Mouse (Mus musculus): ENCODE measurements around the gene Midn.

The Midn gene

DNA sequence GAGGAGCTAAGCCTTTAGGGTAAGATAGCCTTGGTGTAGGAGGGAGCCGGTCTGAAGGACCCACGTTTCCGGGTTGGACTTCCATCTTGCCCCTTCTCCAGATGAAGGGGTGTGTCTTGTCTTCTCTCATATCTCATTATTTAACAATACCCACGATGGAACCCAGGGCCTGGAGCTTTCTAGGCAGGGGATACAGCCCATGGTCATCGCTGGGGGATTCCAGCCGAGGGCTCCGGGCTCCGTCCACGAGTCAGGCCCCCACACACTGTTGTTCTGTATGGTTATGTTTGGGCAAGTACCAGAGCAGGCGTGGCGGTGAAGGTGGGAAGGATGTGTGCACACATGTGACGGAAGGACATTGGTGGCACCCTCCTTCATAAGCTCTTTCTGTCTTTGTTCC is 3.9 kb upstream of the Midn start:
- no peak for DNase-seq (ENCODE audit: low read depth)

DNA sequence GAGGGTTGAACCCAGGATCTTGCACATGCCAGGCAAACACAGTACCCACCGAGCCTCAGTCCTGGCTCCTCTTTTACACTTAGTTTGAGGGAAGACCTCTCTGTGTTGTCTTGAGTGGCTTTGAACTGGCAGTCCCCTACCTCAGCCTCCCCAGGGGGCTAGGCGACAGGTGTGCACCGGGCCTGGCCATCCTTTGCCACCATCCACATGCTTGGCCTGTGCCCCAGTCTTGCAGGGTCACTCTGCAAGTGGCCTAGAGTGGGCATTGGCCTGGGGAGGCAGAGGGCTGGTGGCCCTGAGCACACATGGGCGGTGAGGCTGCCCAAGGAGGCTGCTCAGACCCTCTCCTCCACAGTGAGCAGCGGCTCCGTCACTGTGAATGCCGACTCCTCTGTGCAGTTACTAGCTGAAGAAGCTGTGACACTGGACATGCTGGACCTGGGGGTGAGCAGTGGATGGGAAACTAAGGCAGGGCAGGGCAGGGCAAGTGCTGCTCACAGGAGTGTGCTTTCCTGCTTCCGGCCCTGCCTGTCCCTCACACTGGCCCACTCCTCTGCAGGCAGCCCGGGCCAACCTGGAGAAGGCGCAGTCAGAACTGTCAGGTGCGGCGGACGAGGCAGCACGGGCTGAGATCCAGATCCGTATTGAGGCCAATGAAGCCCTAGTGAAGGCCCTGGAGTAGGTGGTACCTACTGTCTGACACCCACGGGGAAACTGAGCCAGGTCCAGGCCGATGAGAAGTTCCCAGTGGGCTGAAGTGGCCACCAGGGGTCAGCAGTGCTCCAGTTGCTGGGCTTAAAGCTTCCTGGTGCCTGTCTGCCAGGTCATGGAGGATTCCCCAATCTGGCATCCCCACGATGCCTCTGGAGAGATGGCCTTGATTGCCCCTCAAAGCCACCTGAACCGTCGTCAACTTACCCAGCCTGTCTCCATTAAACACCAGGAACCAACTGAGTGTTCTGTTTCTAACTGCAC is 2.9 kb upstream of the Midn start:
- DNase-seq (ENCODE audit: low read depth): no peak

DNA sequence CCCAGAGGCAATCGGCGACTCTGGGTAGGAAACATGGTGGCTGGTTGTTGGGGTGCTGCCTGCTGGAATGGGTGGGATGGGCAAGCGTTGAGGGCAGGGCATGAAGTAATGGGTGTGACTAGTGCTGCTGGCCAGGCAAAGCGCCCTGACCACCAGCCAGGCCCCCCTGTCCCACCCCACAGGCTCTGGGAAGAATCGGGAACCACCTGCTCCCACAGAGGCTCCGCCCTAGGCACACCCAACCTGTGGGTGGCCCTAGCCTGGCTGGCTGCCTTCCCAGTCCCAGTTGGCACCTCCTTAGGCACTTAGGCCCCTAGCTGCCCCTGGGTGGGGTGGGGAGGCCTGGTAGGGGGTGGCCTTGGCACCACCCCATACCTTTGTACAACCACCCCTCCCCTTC is 2.2 kb upstream of the Midn start:
- no peak for DNase-seq (ENCODE audit: low read depth)

DNA sequence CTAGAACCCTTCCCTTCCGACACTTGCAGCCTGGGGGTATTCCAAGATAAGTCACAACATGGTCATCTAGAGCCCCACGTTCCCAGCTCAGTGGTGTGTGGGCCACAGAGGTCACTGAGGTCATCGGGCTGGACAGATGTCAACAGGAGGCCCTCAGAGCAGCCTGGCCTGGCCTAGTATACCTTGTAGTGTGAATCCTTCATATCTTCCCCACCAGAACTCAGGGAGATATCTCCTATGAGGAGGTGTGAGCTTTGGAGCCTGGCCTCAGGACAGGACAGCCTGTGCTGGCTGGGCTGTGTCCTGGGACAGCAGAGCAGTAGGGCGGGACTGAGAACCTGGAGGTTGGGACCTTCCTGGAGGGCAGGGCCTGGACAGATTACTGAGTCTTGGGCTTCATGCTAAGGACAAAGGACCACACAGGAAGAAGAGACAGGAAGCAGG is 1.5 kb upstream of the Midn start:
- DNase-seq (ENCODE audit: low read depth): no peak

DNA sequence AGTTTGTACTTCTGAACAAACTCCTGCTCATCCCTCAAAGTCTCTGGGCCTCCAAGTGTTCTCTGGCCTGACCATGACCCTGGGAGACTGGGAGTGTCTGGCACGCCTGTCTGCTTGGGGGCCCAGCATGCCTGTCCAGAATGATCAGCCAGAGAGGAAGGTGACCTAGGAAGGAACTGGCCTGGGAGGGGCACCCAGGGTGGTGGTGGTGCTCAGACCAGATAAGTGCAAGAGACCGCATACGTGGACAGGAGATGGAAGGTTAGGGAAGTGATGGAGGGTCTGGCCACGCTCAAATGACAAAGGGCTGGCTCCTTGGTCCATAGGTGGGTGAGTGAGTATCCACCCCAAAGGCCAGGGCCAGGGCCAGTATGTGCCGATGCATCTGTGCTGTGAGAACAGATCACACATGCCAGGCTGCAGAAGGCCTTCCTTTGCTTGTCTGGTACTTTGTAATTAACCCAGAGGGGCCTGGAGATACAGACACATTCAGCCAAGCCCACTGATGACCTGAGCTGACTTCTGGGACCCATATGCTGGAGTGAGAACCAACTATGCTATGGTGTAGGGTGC is 840 bp upstream of the Midn start:
- no peak for DNase-seq (ENCODE audit: low read depth)

DNA sequence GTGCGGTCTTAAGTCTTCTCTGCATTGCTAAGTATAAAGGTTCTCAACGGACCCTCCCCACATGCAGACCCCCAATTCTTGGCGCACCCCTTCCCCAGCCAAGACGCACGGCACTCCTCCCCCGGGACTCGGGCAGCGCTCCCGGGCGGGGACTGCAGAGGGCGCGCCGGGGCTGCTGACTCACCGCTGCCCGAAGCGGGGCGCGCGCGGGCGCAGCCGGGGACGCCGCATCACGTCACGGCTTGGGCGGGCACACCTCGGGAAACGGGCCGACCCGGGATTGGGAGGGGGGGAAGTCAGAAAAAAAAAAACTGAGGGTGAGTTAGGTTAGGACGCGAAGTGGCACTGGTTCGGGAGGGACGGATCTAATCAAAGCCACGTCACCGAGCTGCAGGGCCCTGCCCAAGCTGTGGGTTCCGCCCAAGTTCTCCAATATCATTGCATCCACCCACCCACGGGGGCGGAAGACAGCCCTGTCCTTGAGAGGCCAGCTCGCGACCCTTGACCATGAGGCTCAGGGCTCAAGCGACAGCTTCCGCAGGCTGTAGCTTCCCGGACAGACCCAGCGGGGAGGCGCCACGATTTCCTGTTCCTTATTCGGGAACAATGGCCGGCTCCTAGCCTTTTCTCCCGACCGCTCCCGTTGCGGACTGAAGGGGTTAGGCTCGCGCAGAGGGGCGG is 678 bp downstream of the Midn start:
- peak; percentile 75 for DNase-seq (ENCODE audit: low read depth)

DNA sequence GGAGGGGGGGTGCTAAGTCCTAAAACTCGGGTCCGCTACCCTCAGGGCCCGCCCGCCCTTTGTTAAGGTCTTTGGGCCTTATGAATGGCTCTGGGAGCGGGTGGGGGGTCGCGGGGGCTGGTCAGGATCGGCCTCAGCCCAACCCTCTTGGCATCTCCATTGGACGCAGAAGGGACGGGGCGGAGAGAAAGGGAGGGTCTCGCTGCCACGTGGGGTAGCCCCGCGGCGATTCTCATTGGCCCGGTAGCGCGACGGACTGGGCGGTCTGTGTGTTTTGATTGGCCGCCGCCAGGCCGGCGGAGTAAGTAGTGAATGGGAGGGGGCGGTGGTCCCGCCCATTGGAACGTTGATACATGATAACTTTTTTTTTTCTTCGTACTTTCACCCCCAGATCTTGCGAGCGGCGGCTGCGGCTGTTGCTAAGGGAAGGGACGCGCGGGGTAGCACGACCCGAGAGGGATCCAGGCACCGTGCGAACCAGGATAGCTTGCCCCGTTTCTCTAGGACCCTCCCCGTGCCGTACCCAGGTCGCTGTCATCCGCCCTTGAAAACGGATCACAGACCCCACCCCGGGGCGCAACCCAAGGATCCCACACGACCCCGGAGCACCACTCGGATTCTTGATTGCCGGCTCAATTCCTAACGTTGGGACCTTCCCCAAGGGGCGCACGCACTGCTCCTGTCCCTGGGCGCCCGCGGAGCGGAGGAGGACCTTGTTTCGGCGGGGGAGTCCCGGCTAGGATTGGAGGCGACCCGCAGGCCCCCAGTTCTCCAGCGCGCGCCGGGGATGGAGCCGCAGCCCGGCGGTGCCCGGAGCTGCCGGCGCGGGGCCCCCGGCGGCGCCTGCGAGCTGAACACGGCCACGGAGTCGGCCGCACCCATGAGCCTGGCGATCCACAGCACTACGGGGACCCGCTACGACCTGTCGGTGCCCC is 1.5 kb downstream of the Midn start:
- peak; percentile 98 for DNase-seq (ENCODE audit: low read depth)

DNA sequence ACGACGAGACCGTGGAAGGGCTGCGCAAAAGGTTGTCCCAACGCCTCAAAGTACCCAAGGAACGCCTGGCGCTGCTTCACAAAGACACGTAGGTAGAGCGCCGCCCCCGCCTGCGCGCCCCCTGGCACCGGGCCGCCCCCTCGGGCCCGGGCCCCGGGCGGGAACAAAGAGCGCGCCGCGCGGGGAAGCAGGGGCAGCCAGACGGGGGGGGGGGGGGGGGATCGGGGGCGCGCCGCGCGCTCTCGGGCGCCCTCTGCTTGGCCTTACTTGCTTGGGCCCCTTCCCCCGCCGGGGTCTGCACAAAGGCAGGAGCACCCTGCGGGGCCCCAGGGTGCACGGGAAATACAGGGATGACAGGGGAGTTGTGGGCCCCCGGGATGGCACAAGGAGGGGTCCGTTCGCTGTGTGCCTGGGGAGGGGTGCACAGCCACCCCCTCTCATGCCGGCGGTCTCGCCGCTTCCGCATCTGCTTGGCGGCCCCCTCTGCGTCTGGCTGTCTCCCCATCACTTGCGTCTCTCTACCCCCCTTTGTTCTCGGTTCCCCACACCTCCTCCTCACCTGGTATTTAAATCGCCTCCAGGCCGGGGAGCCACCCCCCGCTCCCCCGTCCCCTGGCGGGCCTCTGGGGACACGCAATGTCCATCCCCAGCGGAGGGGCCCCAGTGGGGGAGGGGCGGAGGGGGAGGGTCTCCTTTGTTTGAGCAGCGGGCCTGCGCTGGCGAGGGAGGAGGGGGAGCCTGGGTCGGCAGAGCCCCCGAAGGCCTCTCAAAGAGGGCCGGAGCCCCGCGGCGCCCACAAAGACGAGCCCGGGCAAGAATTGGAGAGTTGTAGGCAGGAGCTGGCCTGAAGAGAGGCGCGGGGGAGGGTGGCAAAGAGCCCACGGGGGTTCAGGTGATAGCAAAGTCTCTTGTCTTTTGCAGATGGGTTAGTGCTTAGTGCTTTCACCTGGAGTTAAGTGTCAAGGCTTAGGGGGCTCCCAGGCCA is 2.4 kb downstream of the Midn start:
- no peak for DNase-seq (ENCODE audit: low read depth)

DNA sequence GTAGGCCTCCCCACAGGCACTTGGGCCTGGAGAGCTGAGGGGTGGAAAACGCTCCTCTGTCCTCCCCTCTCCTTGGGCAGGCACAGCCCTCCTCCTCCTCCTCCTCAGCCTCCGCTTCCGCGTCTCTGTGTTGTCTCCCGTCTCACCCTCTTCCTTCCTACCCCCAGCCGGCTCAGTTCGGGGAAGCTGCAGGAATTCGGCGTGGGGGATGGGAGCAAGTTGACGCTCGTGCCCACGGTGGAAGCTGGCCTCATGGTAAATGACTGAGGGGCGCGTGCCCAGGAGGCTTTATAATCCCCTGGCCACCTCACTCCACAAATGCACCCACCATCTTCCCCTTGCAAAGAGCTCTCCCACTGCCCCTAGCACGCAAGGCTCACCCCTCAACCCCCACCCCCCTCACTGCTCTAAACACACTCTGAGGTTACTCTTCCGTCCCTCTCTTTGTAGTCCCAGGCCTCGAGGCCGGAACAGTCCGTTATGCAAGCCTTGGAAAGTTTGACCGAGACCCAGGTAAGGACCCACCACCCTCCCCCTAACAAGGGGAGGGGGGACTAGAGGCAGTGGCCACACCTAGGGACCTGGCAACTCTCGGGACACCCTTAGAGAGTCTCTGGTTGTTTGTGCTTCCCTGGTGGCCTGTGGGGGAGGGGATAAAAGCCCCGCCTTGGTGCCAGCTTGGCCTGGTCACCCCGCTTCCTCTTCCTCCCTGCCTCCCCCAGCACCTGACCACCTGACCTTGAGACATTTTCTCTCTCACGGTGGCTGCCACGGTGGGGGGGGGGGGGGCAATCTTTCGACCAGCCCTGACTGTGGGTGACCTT is 3.4 kb downstream of the Midn start:
- no peak for DNase-seq (ENCODE audit: low read depth)

DNA sequence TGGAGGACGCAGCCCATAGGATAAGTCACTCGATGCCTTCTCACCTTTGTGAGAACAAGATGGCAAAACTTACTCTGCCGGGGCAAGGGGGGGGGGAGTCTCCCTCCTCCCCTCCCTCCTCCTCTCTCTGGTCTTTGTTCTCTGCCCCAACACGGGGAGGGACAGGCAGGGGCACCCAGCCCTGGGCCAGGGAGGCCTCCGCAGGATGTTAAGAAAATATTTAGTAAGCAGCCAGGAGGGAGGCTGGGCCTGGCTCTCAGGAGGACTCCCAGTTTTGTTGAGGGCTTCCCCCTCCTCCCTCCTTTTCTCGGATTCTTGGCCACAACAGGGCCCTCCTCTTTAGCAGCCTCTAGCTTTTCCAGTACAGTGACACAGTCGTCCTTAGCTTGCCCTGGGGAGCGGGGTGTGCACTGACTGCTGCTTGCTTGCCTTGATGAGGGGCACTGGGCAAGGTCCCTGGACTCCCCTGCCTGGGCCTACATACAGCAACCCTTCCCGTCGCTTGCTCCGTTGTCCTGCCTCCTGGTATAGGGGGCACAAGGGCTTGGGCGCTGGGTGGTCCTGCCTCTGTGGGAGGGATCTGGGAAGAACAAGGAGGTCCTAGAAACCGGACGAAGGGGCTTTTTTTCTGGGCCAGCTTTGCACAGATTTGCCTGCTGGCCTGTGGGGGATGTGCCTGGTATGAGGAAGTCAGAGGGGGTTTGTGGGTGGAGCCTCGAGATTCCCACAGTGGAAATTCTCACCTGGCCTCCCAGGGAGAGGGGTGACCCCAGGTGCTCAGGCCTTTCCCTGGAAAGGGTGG is 4.2 kb downstream of the Midn start:
- DNase-seq (ENCODE audit: low read depth): no peak

DNA sequence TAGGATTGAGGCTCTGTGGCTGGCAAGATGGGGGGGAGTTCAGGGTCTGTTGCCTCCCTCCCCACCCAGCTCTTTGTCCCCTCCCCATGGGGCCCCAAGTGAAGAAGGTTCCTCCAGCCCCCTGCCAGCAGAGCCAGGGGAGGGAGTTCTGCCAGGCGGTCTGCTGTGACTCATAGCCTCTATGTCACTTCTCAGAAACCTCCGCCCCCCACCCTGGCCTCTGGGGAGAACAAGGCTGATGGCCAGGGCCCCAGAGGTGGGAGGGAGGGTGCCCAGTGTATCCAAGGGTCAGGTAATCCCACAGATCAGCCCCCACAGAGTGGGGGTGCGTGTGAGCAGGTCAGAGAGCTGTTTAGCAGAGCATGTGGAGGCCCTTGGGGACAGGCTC is 4.8 kb downstream of the Midn start:
- no peak for DNase-seq (ENCODE audit: low read depth)

DNA sequence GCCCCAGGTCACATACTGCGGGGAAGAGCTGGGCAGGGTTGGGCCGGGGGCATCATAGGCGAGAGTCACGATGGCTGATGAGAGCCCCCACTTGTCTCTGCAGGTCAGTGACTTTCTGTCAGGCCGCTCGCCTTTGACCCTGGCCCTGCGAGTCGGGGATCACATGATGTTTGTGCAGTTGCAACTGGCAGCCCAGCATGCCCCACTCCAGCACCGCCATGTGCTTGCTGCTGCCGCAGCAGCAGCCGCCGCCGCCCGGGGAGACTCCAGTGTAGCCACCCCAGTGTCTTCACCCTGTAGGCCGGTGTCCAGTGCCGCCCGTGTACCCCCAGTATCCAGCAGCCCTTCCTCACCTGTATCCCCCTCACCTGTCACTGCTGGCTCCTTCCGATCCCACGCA is 5.6 kb downstream of the Midn start:
- no peak for DNase-seq (ENCODE audit: low read depth)

DNA sequence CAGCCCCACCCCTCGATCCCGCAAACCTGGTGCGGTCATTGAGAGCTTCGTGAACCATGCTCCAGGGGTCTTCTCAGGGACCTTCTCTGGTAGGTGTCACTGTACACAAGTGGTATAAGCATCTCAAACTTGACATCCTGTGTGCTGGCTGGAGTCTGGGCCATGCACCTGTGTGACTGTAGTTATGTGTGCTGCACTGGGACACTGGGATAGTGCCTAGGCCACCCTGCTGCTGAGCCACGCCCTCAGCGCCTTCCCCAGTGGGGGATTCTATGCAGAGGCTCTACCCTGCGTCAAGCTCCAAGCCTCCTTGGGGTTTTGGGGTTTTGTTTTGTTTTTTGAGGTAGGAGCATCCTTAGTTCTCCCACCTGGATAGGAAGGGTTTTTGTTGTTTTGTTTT is 6.3 kb downstream of the Midn start:
- no peak for DNase-seq (ENCODE audit: low read depth)

DNA sequence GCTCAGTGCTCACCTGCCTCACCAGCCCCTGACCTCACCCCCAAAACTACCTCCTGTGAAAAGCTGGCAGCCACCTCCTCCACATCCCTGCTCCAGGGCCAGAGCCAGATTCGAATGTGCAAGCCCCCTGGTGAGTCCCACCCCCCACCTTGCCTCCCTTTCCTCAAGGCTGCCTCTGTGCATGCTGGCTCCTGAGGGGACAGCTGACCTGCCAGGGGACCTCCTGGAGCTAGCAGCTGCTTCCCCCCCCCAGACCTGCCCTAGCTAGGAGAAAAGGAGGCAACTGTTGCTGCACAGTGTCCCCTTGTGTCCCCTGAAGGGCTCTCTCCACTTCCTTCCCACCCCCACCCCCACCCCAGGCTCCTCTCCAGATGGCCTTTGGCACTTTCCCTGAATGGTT is 7.2 kb downstream of the Midn start:
- DNase-seq (ENCODE audit: low read depth): no peak

DNA sequence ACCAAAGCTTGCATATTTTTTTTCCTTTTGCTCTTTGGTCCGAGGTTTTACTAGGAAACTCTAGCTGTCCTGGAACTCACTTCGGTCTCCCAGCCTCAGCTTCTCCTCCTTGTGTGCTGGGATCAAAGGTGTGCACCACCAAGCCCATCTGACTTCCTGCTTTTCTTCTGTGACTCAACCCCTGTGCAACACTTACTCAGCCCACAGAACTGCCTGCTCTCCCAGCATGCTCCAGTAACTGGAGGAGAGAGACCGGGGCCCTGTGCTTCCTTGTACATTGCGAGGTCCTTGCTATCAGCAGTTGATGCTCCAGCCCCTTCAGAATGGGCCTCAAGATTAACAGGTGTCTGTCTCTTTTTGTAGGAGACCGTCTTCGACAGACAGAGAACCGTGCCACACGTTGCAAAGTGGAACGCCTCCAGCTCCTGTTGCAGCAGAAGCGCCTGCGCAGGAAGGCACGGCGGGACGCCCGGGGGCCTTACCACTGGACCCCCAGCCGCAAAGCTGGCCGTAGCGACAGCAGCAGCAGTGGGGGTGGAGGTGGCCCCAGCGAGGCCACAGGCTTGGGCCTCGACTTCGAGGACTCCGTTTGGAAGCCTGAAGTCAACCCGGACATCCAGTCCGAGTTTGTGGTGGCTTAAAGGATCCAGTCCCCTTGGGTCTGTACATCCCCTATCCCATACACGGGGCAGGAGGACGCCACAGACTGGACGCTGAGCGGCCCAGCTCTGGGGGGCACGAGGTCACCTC is 8.1 kb downstream of the Midn start:
- DNase-seq (ENCODE audit: low read depth): no peak

DNA sequence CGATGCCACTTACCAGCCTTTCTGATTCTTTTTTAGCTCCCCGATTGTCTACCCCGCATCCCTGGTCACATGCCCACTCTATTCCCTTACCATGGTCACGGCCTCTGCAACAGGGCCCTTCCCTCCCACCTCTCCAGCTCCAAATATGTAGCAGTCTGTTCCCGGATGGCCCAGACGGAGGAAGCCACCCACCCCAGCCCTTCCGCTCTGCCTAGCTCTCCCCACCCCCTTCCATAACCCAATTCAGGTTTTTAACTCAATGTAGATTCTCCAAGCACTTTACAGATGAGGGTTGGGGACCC is 8.6 kb downstream of the Midn start:
- no peak for DNase-seq (ENCODE audit: low read depth)

DNA sequence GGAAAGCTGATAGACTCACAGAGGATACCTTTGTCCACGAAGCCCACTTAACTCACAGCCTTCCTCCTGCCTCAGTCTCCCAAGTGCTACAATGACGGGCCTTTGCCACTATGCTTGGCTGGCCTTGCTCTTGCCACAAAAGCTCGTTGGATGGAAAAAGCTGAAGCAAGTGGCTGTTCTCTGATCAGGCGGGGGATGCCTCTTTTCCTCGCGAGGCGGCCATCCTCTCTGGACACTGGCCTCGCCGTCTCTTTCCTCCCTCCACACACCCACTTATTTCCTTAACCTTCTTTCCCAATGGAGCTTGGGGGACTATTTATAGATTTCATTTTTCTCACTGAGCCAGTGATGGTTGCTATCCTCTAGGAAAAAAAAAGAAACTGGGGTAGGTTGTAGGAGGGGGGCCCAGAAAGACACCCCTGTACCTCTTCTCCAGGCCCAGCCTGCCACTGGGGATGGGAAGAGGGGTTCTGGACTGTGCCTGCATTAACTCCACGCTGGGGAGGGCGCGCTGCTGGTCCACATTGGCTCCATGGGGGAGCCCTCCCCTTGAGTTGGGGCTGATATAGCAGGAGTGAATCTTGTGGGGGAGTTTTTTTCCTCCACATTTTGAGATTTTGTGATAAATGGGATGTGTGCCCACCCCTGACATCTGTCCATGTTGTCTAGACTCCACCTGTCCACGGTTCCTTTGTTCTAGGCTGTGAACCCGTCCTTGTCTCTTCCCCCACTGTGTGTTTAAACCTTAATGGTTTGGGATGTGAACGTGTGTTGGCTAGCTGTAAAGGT is 9.3 kb downstream of the Midn start:
- no peak for DNase-seq (ENCODE audit: low read depth)
